19 mouse cellular contexts compared by ENCODE assay signal in the genomic region with DNA sequence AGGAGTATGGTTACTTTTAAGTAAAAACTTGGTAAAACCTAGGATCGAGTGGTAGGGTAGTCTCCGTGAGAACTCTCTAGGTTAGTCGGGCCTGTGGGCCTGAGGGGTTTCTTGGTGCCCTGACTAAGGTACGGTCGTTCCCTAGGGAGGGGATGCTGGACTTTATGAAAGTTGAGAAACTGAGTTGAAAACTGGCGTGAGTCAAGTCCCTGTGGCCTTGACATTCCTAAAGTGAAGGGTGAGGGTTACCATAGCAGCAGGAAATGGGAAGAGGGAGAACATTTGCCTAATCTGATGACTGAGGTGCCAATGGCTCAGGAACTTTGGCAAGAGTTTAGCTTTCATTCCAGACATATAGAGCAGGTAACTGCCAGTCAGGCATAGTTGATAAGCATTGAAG.
"Had no signal": no experiment of that assay in that cellular context is flagged by ENCODE, and none has a peak within 500 bp of the region (broad histone marks: within the 10 kb centered on the region; RNA-seq: fewer than 3 reads in every experiment).

No protein-coding gene starts in this region.

- H3K27ac ChIP-seq: lung, embryonic 15.5 days; macrophage; midbrain, embryonic 12.5 days; neural tube, embryonic 13.5 days; neural tube, embryonic 15.5 days had no signal

- DNase-seq: lung, adult 2 months; lung, postnatal 14 days; lung, postnatal 36 days; midbrain, embryonic 14.5 days; retina, postnatal 1 day; right cerebral cortex, adult 18-20 months; right cerebral cortex, postnatal 25 days; right cerebral cortex, postnatal 4 days; spleen, adult 18-20 months; thymus, adult 18-20 months; thymus, postnatal 14 days; thymus, postnatal 36 days had no signal

- H3K27me3 ChIP-seq: lung, embryonic 15.5 days; megakaryocyte, embryonic 14.5 days; midbrain, embryonic 12.5 days; neural tube, embryonic 13.5 days; neural tube, embryonic 15.5 days had no signal

- H3K4me3 ChIP-seq: lung, embryonic 15.5 days; megakaryocyte, embryonic 14.5 days; midbrain, embryonic 12.5 days; myocyte; neural tube, embryonic 13.5 days; neural tube, embryonic 15.5 days had no signal

- H3K36me3 ChIP-seq: lung, embryonic 15.5 days; midbrain, embryonic 12.5 days; neural tube, embryonic 13.5 days; neural tube, embryonic 15.5 days had no signal

- H3K9me3 ChIP-seq: lung, embryonic 15.5 days; megakaryocyte, embryonic 14.5 days; midbrain, embryonic 12.5 days; neural tube, embryonic 13.5 days; neural tube, embryonic 15.5 days had no signal

- H3K4me1 ChIP-seq: lung, embryonic 15.5 days; megakaryocyte, embryonic 14.5 days; midbrain, embryonic 12.5 days; neural tube, embryonic 13.5 days; neural tube, embryonic 15.5 days had no signal
